Mouse (Mus musculus) urinary bladder, adult 2 months (tissue): ENCODE measurements around the gene Rps6ka2. TPM values are rescaled to one million over a fixed set of nuclear protein-coding genes. Genes with fewer than 3 reads are reported as not detected.

ENCODE experiments used
- polyA plus RNA-seq: library from polyadenylated mRNA; depleted of rRNA; stranded (reverse); fragments of >200 nt; gene quantifications from 2 replicates; pipeline ENCODE4 v1.2.3, GENCODE M21; 2012; rRNA removed

The Rps6ka2 gene
- polyA plus RNA-seq, 1 experiment, result 4.9 TPM

Other genes starting within 250 kb of the Rps6ka2 start
- 32.8 and 42.9 TPM in 2 replicates for gene Rsph3b, start 221.4 kb upstream of the Rps6ka2 start, polyA plus RNA-seq
- gene Tagap1, start 209.0 kb upstream of the Rps6ka2 start, polyA plus RNA-seq, result 21.2 and 28.1 TPM in 2 replicates
- 266 TPM in 2 replicates for gene Rnaset2b, start 199.5 kb upstream of the Rps6ka2 start, polyA plus RNA-seq
- 0.28 and 0.31 TPM in 2 replicates for gene Gm49721, start 191.2 kb upstream of the Rps6ka2 start, polyA plus RNA-seq
- gene Gm1604a, start 144.5 kb upstream of the Rps6ka2 start, polyA plus RNA-seq, result not detected in 2 replicates
- not detected in 2 replicates for gene Tcp10a, start 154.5 kb downstream of the Rps6ka2 start, polyA plus RNA-seq
- 0.04 TPM in 1 of 2 replicates, not detected in the other for gene Ttll2, start 182.6 kb downstream of the Rps6ka2 start, polyA plus RNA-seq
- not detected in 2 replicates for gene Gm49630, start 201.9 kb downstream of the Rps6ka2 start, polyA plus RNA-seq
- gene Unc93a2, start 215.3 kb downstream of the Rps6ka2 start, polyA plus RNA-seq, result 0.03 and 0.06 TPM in 2 replicates